Mouse (Mus musculus) ES-Bruce4 (cell line): ENCODE measurements around the gene Ulk4. TPM values are rescaled to one million over a fixed set of nuclear protein-coding genes. Genes with fewer than 3 reads are reported as not detected.

ENCODE experiments used
- H3K27ac ChIP-seq: 2 replicates; pipeline ENCODE4 v1.5.1; 2012; ENCODE audit warnings: low read length, inconsistent platforms; ENCODE audit not compliant: insufficient read depth
- H3K27me3 ChIP-seq: 2 replicates; pipeline ENCODE4 v1.6.1; 2012; ENCODE audit warnings: mild to moderate bottlenecking, low read length, inconsistent platforms; ENCODE audit not compliant: control insufficient read depth, poor library complexity, insufficient read depth, severe bottlenecking
- H3K36me3 ChIP-seq: 2 replicates; pipeline ENCODE4 v1.6.1; 2012; ENCODE audit warnings: inconsistent platforms, mild to moderate bottlenecking, low read length, moderate library complexity; ENCODE audit not compliant: control insufficient read depth, poor library complexity, insufficient read depth, severe bottlenecking
- H3K4me1 ChIP-seq: one replicate; pipeline ENCODE4 v1.8.1; 2011; ENCODE audit warnings: low read length; ENCODE audit not compliant: control insufficient read depth, insufficient read depth
- H3K4me3 ChIP-seq: 2 replicates; pipeline ENCODE4 v1.5.1; 2011; ENCODE audit warnings: low read depth, mild to moderate bottlenecking, low read length
- H3K9ac ChIP-seq: 2 replicates; pipeline ENCODE4 v1.6.1; 2012; ENCODE audit warnings: low read depth, mild to moderate bottlenecking, inconsistent platforms; ENCODE audit not compliant: poor library complexity, severe bottlenecking
- H3K9me3 ChIP-seq: replicated peaks from 2 replicates; pipeline ENCODE4 v1.6.1; 2012; ENCODE audit warnings: mild to moderate bottlenecking, low read length, inconsistent platforms; ENCODE audit not compliant: control insufficient read depth, poor library complexity, insufficient read depth, severe bottlenecking
- CTCF ChIP-seq: IDR thresholded peaks from one replicate; pipeline ENCODE4 v1.8.1; 2011; ENCODE audit warnings: low read depth, low read length
- EP300 ChIP-seq: IDR thresholded peaks from 2 replicates; pipeline ENCODE4 v1.6.1; 2011; ENCODE audit warnings: low read depth, low read length; ENCODE audit not compliant: insufficient read depth
- POLR2A ChIP-seq: IDR thresholded peaks from one replicate; pipeline ENCODE4 v1.8.1; 2011; ENCODE audit warnings: low read length; ENCODE audit not compliant: insufficient read depth
- polyA plus RNA-seq: library from polyadenylated mRNA; stranded (reverse); fragments of >200 nt; gene quantifications from 2 replicates; pipeline ENCODE4 v1.2.4, GENCODE M21; 2011; ENCODE audit warnings: low read depth; ENCODE audit not compliant: missing spikeins, insufficient read depth, insufficient read length

The Ulk4 gene
- polyA plus RNA-seq, 1 experiment: 3.3 TPM

- Histone ChIP-seq H3K27ac (no peak overlapping the region), H3K9ac (peak overlapping the region; percentile 34; the same call in 1 of the 2 replicates), H3K4me1 (no peaks in the 10 kb centered on the region), H3K9me3 (peaks cover 8% of the 10 kb centered on the region), H3K36me3 (no peaks in the 10 kb centered on the region), H3K4me3 (peak overlapping the region; percentile 69), H3K27me3 (no peaks in the 10 kb centered on the region)
- no peak for TF ChIP-seq CTCF
- TF ChIP-seq POLR2A: no peak
- no peak for TF ChIP-seq EP300
Measured at GRCm38 (mm10) chr9:121285341-121286324, 8.6 kb upstream of the Ulk4 start.

GRCm38 (mm10) chr9:121284422-121284821, 7.4 kb upstream of the Ulk4 start:
- TF ChIP-seq CTCF (peak; percentile 28), POLR2A (no peak), EP300 (no peak)
- no peaks in the 10 kb centered on the region for H3K27me3 ChIP-seq

GRCm38 (mm10) chr9:121283620-121284185, 6.7 kb upstream of the Ulk4 start:
- Histone ChIP-seq H3K9me3 (peaks cover 8% of the 10 kb centered on the region), H3K9ac (no peak overlapping the region), H3K36me3 (no peaks in the 10 kb centered on the region), H3K27me3 (no peaks in the 10 kb centered on the region), H3K27ac (no peak overlapping the region), H3K4me1 (no peaks in the 10 kb centered on the region), H3K4me3 (no peak overlapping the region)
- TF ChIP-seq POLR2A (no peak), CTCF (no peak), EP300 (no peak)

More at GRCm38 (mm10) chr9:121284422-121284821, 7.4 kb upstream of the Ulk4 start:
- Histone ChIP-seq H3K27ac (no peak overlapping the region), H3K36me3 (no peaks in the 10 kb centered on the region), H3K9ac (no peak overlapping the region), H3K9me3 (peaks cover 8% of the 10 kb centered on the region), H3K4me1 (no peaks in the 10 kb centered on the region), H3K4me3 (no peak overlapping the region)

- no peak overlapping the region for H3K4me3 ChIP-seq
- TF ChIP-seq EP300: no peak
- no peak for TF ChIP-seq POLR2A
- TF ChIP-seq CTCF: no peak
- no peaks in the 10 kb centered on the region for H3K27me3 ChIP-seq
- peaks cover 8% of the 10 kb centered on the region for H3K9me3 ChIP-seq
- H3K4me1 ChIP-seq: no peaks in the 10 kb centered on the region
- H3K36me3 ChIP-seq: no peaks in the 10 kb centered on the region
- H3K9ac ChIP-seq: no peak overlapping the region
- H3K27ac ChIP-seq: no peak overlapping the region
Measured at GRCm38 (mm10) chr9:121281891-121282290, 4.9 kb upstream of the Ulk4 start.

GRCm38 (mm10) chr9:121279216-121279615, 2.2 kb upstream of the Ulk4 start:
- Histone ChIP-seq H3K36me3 (no peaks in the 10 kb centered on the region), H3K27me3 (no peaks in the 10 kb centered on the region), H3K4me3 (no peak overlapping the region), H3K9ac (no peak overlapping the region), H3K27ac (no peak overlapping the region), H3K9me3 (peaks cover 4% of the 10 kb centered on the region; the same call in 1 of the 2 replicates), H3K4me1 (peaks cover 2% of the 10 kb centered on the region)
- TF ChIP-seq POLR2A (no peak), EP300 (no peak), CTCF (no peak)

GRCm38 (mm10) chr9:121276745-121277117, 266 bp downstream of the Ulk4 start:
- no peaks in the 10 kb centered on the region for H3K27me3 ChIP-seq
- H3K4me3 ChIP-seq: peak overlapping the region; percentile 86
- H3K9ac ChIP-seq: peak overlapping the region; percentile 34
- no peak overlapping the region for H3K27ac ChIP-seq
- H3K4me1 ChIP-seq: peaks cover 2% of the 10 kb centered on the region
- no peaks in the 10 kb centered on the region for H3K36me3 ChIP-seq
- TF ChIP-seq CTCF: no peak
- TF ChIP-seq EP300: no peak
- no peak for TF ChIP-seq POLR2A
- H3K9me3 ChIP-seq: no peaks in the 10 kb centered on the region
